Mouse (Mus musculus) forebrain, embryonic 13.5 days (tissue): ENCODE results near the gene Sdc4. TPM values are rescaled to one million over a fixed set of nuclear protein-coding genes. Genes with fewer than 3 reads are reported as not detected.
A peak's percentile ranks its signal among the peaks of the same experiment; 100 is the strongest.

ENCODE experiments used
- ATAC-seq: fragments of 200-750 bp; cut with Nextera tagmentation; 2 replicates; pipeline ENCODE4 v1.8.0; 2017
- H3K27ac ChIP-seq: fragments of 300-500 bp; sonication (generic); 2 replicates; pipeline ENCODE4 v1.5.1; 2015; ENCODE audit warnings: inconsistent platforms, mild to moderate bottlenecking, moderate library complexity
- H3K27me3 ChIP-seq: fragments of 300-500 bp; sonication (generic); 2 replicates; pipeline ENCODE4 v1.6.1; 2015; ENCODE audit warnings: mild to moderate bottlenecking, inconsistent platforms
- H3K36me3 ChIP-seq: fragments of 300-500 bp; sonication (generic); 2 replicates; pipeline ENCODE4 v1.6.1; 2015; ENCODE audit warnings: mild to moderate bottlenecking, inconsistent platforms; ENCODE audit not compliant: poor library complexity, severe bottlenecking
- H3K4me1 ChIP-seq: fragments of 300-500 bp; sonication (generic); 2 replicates; pipeline ENCODE4 v1.6.1; 2015; ENCODE audit warnings: inconsistent platforms
- H3K4me2 ChIP-seq: fragments of 300-500 bp; sonication (generic); 2 replicates; pipeline ENCODE4 v1.6.1; 2015; ENCODE audit warnings: inconsistent platforms, mild to moderate bottlenecking, moderate library complexity
- H3K4me3 ChIP-seq: fragments of 300-500 bp; sonication (generic); 2 replicates; pipeline ENCODE4 v1.5.1; 2015; ENCODE audit warnings: mild to moderate bottlenecking, inconsistent platforms
- H3K9ac ChIP-seq: fragments of 300-500 bp; sonication (generic); 2 replicates; pipeline ENCODE4 v1.6.1; 2015; ENCODE audit warnings: mild to moderate bottlenecking, inconsistent platforms
- H3K9me3 ChIP-seq: fragments of 300-500 bp; sonication (generic); replicated peaks from 2 replicates; pipeline ENCODE4 v1.6.1; 2016; ENCODE audit warnings: inconsistent platforms
- WGBS: fragments of 180-500 bp; shearing (Covaris S2); methylation state at CpG from one replicate; pipeline ENCODE4 v1.1.7; 2015; 5-methylcytosine and 5-hydroxymethylcytosine counted together
- polyA plus RNA-seq: library from polyadenylated mRNA; unstranded; fragments of >200 nt; fragmentation: Nextera tagmentation; extraction: Ambion mirVana; gene quantifications from 2 replicates; pipeline ENCODE4 v1.2.1, GENCODE M21; 2015

Gene Sdc4
- polyA plus RNA-seq, 1 experiment from 2014 or later, result 7.9 TPM

GRCm38 (mm10) chr2:164425401-164425800 lies 18.3 kb downstream of the Sdc4 start:
- no peaks in the 10 kb centered on the region for H3K4me1 ChIP-seq
- WGBS, result 81% methylated on average over 5 of the region's 5 CpGs
- no peaks in the 10 kb centered on the region for H3K27me3 ChIP-seq
- no peaks in the 10 kb centered on the region for H3K9me3 ChIP-seq
- H3K27ac ChIP-seq, result no peak overlapping the region
- no peak overlapping the region for H3K4me2 ChIP-seq
- no peak overlapping the region for H3K4me3 ChIP-seq
- no peak overlapping the region for H3K9ac ChIP-seq
- H3K36me3 ChIP-seq, result no peaks in the 10 kb centered on the region
- ATAC-seq, result no peak

DNA sequence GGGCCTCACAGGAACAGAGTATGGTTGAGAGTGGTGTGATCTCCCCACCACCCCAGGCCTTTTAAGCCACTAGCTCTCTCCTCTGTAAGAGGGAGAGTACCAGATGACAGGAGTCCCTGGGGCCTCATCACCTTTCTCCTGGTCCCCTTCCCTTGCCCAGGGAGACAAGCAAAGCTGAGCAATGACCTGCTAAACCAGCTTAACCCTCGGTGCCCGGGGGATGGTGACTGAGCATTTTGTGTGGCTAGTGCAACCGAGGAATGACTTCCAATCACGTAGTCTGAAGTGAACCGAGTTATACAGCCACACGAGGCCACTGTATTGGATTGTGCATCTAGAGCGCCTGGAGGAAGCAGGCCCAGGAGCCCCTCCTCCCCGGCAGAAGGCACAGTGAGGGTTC lies 19.3 kb downstream of the Sdc4 start:
- no peaks in the 10 kb centered on the region for H3K9me3 ChIP-seq
- ATAC-seq, result no peak
- H3K4me3 ChIP-seq, result no peak overlapping the region
- no peak overlapping the region for H3K9ac ChIP-seq
- no peak overlapping the region for H3K27ac ChIP-seq
- no peaks in the 10 kb centered on the region for H3K4me1 ChIP-seq
- 92% methylated on average over 8 of the region's 8 CpGs for WGBS
- H3K36me3 ChIP-seq, result no peaks in the 10 kb centered on the region
- no peaks in the 10 kb centered on the region for H3K27me3 ChIP-seq
- no peak overlapping the region for H3K4me2 ChIP-seq

GRCm38 (mm10) chr2:164423464-164423863 lies 20.2 kb downstream of the Sdc4 start:
- no peaks in the 10 kb centered on the region; the same call in 1 of the 2 replicates for H3K27me3 ChIP-seq
- H3K36me3 ChIP-seq, result no peaks in the 10 kb centered on the region
- no peak overlapping the region for H3K4me3 ChIP-seq
- no peak overlapping the region for H3K4me2 ChIP-seq
- H3K9ac ChIP-seq, result no peak overlapping the region
- no peaks in the 10 kb centered on the region for H3K4me1 ChIP-seq
- 90% methylated on average over 11 of the region's 11 CpGs for WGBS
- ATAC-seq, result no peak
- H3K9me3 ChIP-seq, result no peaks in the 10 kb centered on the region
- H3K27ac ChIP-seq, result no peak overlapping the region

DNA sequence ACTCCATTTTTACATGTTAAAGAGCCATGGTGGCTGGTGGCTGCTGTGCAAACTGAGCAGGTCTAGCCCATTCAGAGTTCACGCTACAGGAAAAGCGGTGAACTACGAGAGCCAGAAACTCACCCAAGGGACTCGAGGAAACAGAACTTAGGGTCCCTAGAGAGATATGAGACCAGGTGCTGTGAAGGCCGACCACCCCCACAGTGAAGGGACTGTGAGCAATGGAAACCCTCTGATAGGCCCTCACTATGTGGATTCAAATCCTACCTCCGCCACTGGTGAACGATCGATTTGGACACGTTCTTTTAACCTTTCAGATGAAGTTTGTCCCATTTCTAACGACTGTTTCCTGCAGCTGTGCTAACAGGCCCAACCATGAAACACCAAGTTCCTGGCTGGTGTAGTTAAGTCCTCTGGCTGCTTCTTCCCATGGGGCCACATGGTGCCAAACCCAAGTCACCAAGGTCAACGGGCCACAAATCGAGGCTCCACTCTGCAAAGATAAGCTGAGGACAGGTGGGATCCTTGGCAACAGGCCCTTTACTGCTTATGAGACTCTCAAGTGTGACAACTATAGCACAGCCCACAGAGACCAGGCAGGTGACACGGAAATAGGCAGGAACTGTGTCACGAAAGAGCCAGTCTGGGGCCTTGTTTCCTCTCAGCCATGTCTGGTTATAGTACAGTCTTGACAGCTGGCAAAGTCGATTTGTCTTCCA lies 20.9 kb downstream of the Sdc4 start:
- ATAC-seq, result no peak
- no peaks in the 10 kb centered on the region; the same call in 1 of the 2 replicates for H3K27me3 ChIP-seq
- no peaks in the 10 kb centered on the region for H3K4me1 ChIP-seq
- H3K36me3 ChIP-seq, result no peaks in the 10 kb centered on the region
- H3K4me3 ChIP-seq, result no peak overlapping the region
- H3K27ac ChIP-seq, result no peak overlapping the region
- no peak overlapping the region for H3K4me2 ChIP-seq
- H3K9me3 ChIP-seq, result no peaks in the 10 kb centered on the region
- 88% methylated on average over 15 of the region's 15 CpGs for WGBS
- no peak overlapping the region for H3K9ac ChIP-seq

- WGBS, result 88% methylated on average over 8 of the region's 8 CpGs
- no peak overlapping the region for H3K4me2 ChIP-seq
- no peaks in the 10 kb centered on the region for H3K9me3 ChIP-seq
- no peaks in the 10 kb centered on the region for H3K4me1 ChIP-seq
- H3K4me3 ChIP-seq, result no peak overlapping the region
- no peak overlapping the region for H3K27ac ChIP-seq
- no peaks in the 10 kb centered on the region for H3K36me3 ChIP-seq
- H3K9ac ChIP-seq, result no peak overlapping the region
- no peaks in the 10 kb centered on the region; the same call in 1 of the 2 replicates for H3K27me3 ChIP-seq
- no peak for ATAC-seq
Observed at GRCm38 (mm10) chr2:164421979-164422378, 21.7 kb downstream of the Sdc4 start.

DNA sequence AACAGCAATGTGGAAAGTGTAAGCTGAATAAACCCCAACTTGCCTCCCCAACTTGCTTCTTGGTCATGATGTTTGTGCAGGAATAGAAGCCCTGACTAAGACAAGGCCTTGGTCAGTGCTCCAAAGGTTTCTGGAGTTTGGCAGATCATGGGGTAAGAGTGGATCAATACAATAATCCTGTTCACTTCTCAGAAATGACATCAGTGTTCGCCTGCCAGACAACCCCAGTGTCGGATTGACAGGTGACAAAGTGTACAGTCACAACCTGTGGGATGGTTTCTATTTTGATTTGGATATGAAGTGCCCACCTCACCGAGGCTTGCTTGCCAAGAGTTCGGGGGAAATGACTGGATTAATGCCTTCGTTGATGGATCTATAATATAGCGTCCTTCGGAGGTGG lies 22.4 kb downstream of the Sdc4 start:
- Histone ChIP-seq H3K9me3 (no peaks in the 10 kb centered on the region), H3K4me3 (no peak overlapping the region), H3K4me1 (no peaks in the 10 kb centered on the region), H3K27ac (no peak overlapping the region), H3K4me2 (no peak overlapping the region), H3K27me3 (no peaks in the 10 kb centered on the region; the same call in 1 of the 2 replicates), H3K36me3 (no peaks in the 10 kb centered on the region), H3K9ac (no peak overlapping the region)
- 89% methylated on average over 7 of the region's 7 CpGs for WGBS
- ATAC-seq, result no peak

- no peaks in the 10 kb centered on the region for H3K36me3 ChIP-seq
- WGBS, result 1% methylated on average over 3 of the region's 3 CpGs
- H3K9me3 ChIP-seq, result no peaks in the 10 kb centered on the region
- H3K4me3 ChIP-seq, result no peak overlapping the region
- H3K4me2 ChIP-seq, result no peak overlapping the region
- 0 out of 2 replicates have a peak, but pooled peaks cover under 1% of the 10 kb centered on the region for H3K4me1 ChIP-seq
- H3K27ac ChIP-seq, result no peak overlapping the region
- H3K9ac ChIP-seq, result no peak overlapping the region
- ATAC-seq, result no peak
- peaks cover 8% of the 10 kb centered on the region for H3K27me3 ChIP-seq
Observed at GRCm38 (mm10) chr2:164419489-164419888, 24.2 kb downstream of the Sdc4 start.

- no peak overlapping the region for H3K27ac ChIP-seq
- WGBS, result 37% methylated on average over 3 of the region's 3 CpGs
- no peak overlapping the region for H3K4me3 ChIP-seq
- H3K9me3 ChIP-seq, result no peaks in the 10 kb centered on the region
- H3K36me3 ChIP-seq, result no peaks in the 10 kb centered on the region
- no peak overlapping the region for H3K4me2 ChIP-seq
- no peak for ATAC-seq
- no peak overlapping the region for H3K9ac ChIP-seq
- peaks cover 18% of the 10 kb centered on the region for H3K27me3 ChIP-seq
- H3K4me1 ChIP-seq, result 0 out of 2 replicates have a peak, but pooled peaks cover 5% of the 10 kb centered on the region
Observed at GRCm38 (mm10) chr2:164418308-164418875, 25.3 kb downstream of the Sdc4 start.

- ATAC-seq, result no peak
- Histone ChIP-seq H3K4me1 (0 out of 2 replicates have a peak, but pooled peaks cover 5% of the 10 kb centered on the region), H3K4me3 (no peak overlapping the region), H3K4me2 (no peak overlapping the region), H3K9ac (no peak overlapping the region), H3K9me3 (no peaks in the 10 kb centered on the region), H3K36me3 (no peaks in the 10 kb centered on the region), H3K27ac (no peak overlapping the region), H3K27me3 (peaks cover 21% of the 10 kb centered on the region)
- 2% methylated on average over 2 of the region's 2 CpGs for WGBS
Observed at GRCm38 (mm10) chr2:164417198-164417597, 26.5 kb downstream of the Sdc4 start.

DNA sequence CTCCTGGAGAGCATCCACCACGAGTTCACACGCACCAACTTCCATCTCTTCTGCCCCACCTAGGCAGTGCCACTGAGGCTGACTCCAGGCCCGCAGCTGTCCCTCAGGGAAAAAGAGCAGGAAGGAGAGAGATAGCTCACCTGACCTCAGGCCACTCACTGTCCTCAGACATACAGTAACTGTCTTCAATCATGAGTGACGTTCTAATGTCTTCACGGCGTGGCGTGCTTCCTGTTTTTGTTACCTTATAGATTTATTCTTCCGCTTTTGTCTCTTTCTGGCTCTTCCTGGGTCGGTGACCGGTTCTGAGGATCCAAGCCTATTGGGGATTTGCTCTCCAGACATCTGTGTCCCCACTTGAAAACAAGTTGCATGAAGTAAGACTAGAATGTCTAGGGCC lies 29.1 kb downstream of the Sdc4 start:
- Histone ChIP-seq H3K4me3 (0 out of 2 replicates have a peak overlapping the region, but pooled peaks have one; percentile 15), H3K9ac (no peak overlapping the region)

DNA sequence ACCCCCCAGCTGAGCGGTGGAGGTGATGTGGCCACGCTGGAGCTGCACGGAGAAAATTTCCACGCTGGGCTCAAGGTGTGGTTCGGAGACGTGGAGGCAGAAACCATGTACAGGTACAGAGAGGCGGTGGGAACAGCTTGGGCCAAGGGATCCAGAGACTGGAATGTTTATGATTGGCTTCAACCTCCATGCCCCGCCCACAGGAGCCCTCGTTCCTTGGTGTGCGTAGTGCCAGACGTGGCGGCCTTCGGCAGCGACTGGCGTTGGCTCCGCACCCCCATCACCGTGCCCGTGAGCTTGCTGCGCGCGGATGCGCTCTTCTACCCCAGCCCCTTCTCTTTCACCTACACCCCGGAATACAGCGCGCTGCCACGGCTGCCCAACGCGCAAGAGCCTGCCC lies 29.5 kb downstream of the Sdc4 start:
- 24% methylated on average over 28 of the region's 28 CpGs for WGBS
- Histone ChIP-seq H3K4me3 (peak overlapping the region; percentile 15; the same call in 1 of the 2 replicates), H3K36me3 (no peaks in the 10 kb centered on the region), H3K27me3 (peaks cover 41% of the 10 kb centered on the region), H3K4me2 (peak overlapping the region; percentile 45), H3K4me1 (0 out of 2 replicates have a peak, but pooled peaks cover 5% of the 10 kb centered on the region), H3K9me3 (no peaks in the 10 kb centered on the region), H3K9ac (peak overlapping the region; percentile 4; the same call in 1 of the 2 replicates), H3K27ac (no peak overlapping the region)
- ATAC-seq, result no peak

More for the DNA sequence above, 29.1 kb downstream of the Sdc4 start:
- WGBS, result 78% methylated on average over 10 of the region's 10 CpGs
- Histone ChIP-seq H3K4me2 (peak overlapping the region; percentile 45), H3K4me1 (0 out of 2 replicates have a peak, but pooled peaks cover 5% of the 10 kb centered on the region), H3K36me3 (no peaks in the 10 kb centered on the region), H3K9me3 (no peaks in the 10 kb centered on the region), H3K27ac (no peak overlapping the region), H3K27me3 (peaks cover 37% of the 10 kb centered on the region)
- no peak for ATAC-seq

DNA sequence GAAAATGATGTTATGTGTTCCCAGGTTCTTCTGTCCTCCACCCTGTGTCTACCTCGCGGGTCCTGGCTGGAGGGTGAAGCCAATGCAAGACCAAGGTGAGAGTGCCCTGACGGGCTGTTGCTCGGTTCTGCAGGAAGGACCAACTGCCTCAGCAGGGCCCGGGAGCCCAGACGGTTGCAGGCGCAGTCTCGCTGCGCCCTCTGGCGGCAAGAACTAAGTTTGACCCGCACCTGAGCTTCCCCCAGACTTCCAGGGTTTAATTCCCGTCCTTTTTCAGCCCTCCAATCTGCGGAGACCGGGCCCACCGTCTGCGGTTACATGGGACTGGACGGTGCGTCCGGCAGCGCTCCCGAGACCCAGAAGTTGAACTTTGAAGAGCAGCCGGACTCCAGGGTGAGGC lies 36.0 kb downstream of the Sdc4 start:
- Histone ChIP-seq H3K4me1 (peaks cover 11% of the 10 kb centered on the region), H3K4me2 (no peak overlapping the region), H3K36me3 (no peaks in the 10 kb centered on the region), H3K9ac (no peak overlapping the region), H3K9me3 (no peaks in the 10 kb centered on the region), H3K27ac (no peak overlapping the region), H3K27me3 (peaks cover 88% of the 10 kb centered on the region), H3K4me3 (no peak overlapping the region)
- WGBS, result under 1% methylated on average over 22 of the region's 22 CpGs
- ATAC-seq, result peak; percentile 61; the same call in 1 of the 2 replicates
